Mouse (Mus musculus): ENCODE measurements at regions not wholly inside any gene's neighbourhood (a gene's known extent, or its start where the extent isn't known, plus 50 kb on each side); places are given as distances from the start of the nearest gene placed in this dataset.

- Histone ChIP-seq H3K27ac (no peak overlapping the region), H3K4me3 (no peak overlapping the region), H3K36me3 (no peaks in the 10 kb centered on the region), H3K9me3 (replicated peaks) (no peaks in the 10 kb centered on the region), H3K9ac (no peak overlapping the region), H3K4me2 (no peak overlapping the region), H3K27me3 (replicated peaks) (no peaks in the 10 kb centered on the region), H3K4me1 (no peaks in the 10 kb centered on the region)
- ATAC-seq, result no peak
- WGBS (ENCODE audit: insufficient replicate concordance), result 70% methylated on average over 2 of the region's 2 CpGs
Observed at GRCm38 (mm10) chr9:50176131-50176530, 168.6 kb downstream of the Rpl10-ps3 start.

- H3K4me2 ChIP-seq, result no peak overlapping the region
- H3K4me3 ChIP-seq, result no peak overlapping the region
- no peaks in the 10 kb centered on the region for H3K4me1 ChIP-seq
- no peak overlapping the region for H3K27ac ChIP-seq
- no peak overlapping the region for H3K9ac ChIP-seq
- no peaks in the 10 kb centered on the region for H3K9me3 ChIP-seq (replicated peaks)
- WGBS (ENCODE audit: insufficient replicate concordance), result 41% methylated on average over 7 of the region's 7 CpGs
- no peaks in the 10 kb centered on the region for H3K27me3 ChIP-seq (replicated peaks)
- H3K36me3 ChIP-seq, result no peaks in the 10 kb centered on the region
- ATAC-seq, result no peak
Observed at GRCm38 (mm10) chr9:50171826-50172464, 172.8 kb downstream of the Rpl10-ps3 start.

GRCm38 (mm10) chr9:50171164-50171563, 173.6 kb downstream of the Rpl10-ps3 start:
- WGBS (ENCODE audit: insufficient replicate concordance), result 39% methylated on average over 2 of the region's 2 CpGs
- no peak for ATAC-seq
- Histone ChIP-seq H3K4me3 (no peak overlapping the region), H3K27ac (no peak overlapping the region), H3K4me2 (no peak overlapping the region), H3K4me1 (no peaks in the 10 kb centered on the region), H3K9ac (no peak overlapping the region), H3K9me3 (replicated peaks) (no peaks in the 10 kb centered on the region), H3K36me3 (no peaks in the 10 kb centered on the region), H3K27me3 (replicated peaks) (no peaks in the 10 kb centered on the region)

GRCm38 (mm10) chr9:50170637-50171036, 174.1 kb downstream of the Rpl10-ps3 start:
- Histone ChIP-seq H3K9ac (no peak overlapping the region), H3K4me2 (no peak overlapping the region), H3K9me3 (replicated peaks) (no peaks in the 10 kb centered on the region), H3K36me3 (no peaks in the 10 kb centered on the region), H3K27me3 (replicated peaks) (no peaks in the 10 kb centered on the region), H3K4me1 (no peaks in the 10 kb centered on the region), H3K4me3 (no peak overlapping the region), H3K27ac (no peak overlapping the region)
- 74% methylated on average over 5 of the region's 5 CpGs for WGBS (ENCODE audit: insufficient replicate concordance)
- ATAC-seq, result no peak

GRCm38 (mm10) chr9:50154618-50155017, 190.2 kb downstream of the Rpl10-ps3 start:
- no peak overlapping the region for H3K27ac ChIP-seq
- no peaks in the 10 kb centered on the region for H3K36me3 ChIP-seq
- H3K9ac ChIP-seq, result no peak overlapping the region
- H3K9me3 ChIP-seq (replicated peaks), result no peaks in the 10 kb centered on the region
- no peak for ATAC-seq
- no peak overlapping the region for H3K4me3 ChIP-seq
- WGBS (ENCODE audit: insufficient replicate concordance), result 63% methylated on average over 3 of the region's 3 CpGs
- no peaks in the 10 kb centered on the region for H3K4me1 ChIP-seq
- H3K4me2 ChIP-seq, result no peak overlapping the region
- no peaks in the 10 kb centered on the region for H3K27me3 ChIP-seq (replicated peaks)

- H3K4me2 ChIP-seq, result no peak overlapping the region
- H3K27me3 ChIP-seq (replicated peaks), result no peaks in the 10 kb centered on the region
- no peaks in the 10 kb centered on the region for H3K9me3 ChIP-seq (replicated peaks)
- H3K9ac ChIP-seq, result no peak overlapping the region
- no peaks in the 10 kb centered on the region for H3K36me3 ChIP-seq
- no peaks in the 10 kb centered on the region for H3K4me1 ChIP-seq
- ATAC-seq, result no peak
- no peak overlapping the region for H3K27ac ChIP-seq
- H3K4me3 ChIP-seq, result no peak overlapping the region
Observed at GRCm38 (mm10) chr9:50150091-50150490, 194.7 kb downstream of the Rpl10-ps3 start.

GRCm38 (mm10) chr9:50142756-50143155, 202.0 kb downstream of the Rpl10-ps3 start:
- no peaks in the 10 kb centered on the region for H3K4me1 ChIP-seq
- H3K36me3 ChIP-seq, result no peaks in the 10 kb centered on the region
- no peak overlapping the region for H3K4me3 ChIP-seq
- no peak overlapping the region for H3K4me2 ChIP-seq
- H3K9me3 ChIP-seq (replicated peaks), result no peaks in the 10 kb centered on the region
- WGBS (ENCODE audit: insufficient replicate concordance), result 63% methylated on average over 1 of the region's 1 CpGs
- no peak overlapping the region for H3K9ac ChIP-seq
- H3K27me3 ChIP-seq (replicated peaks), result no peaks in the 10 kb centered on the region
- no peak overlapping the region for H3K27ac ChIP-seq
- no peak for ATAC-seq

GRCm38 (mm10) chr9:50142091-50142490, 202.7 kb downstream of the Rpl10-ps3 start:
- no peaks in the 10 kb centered on the region for H3K4me1 ChIP-seq
- H3K27me3 ChIP-seq (replicated peaks), result no peaks in the 10 kb centered on the region
- no peak overlapping the region for H3K27ac ChIP-seq
- H3K9me3 ChIP-seq (replicated peaks), result no peaks in the 10 kb centered on the region
- no peaks in the 10 kb centered on the region for H3K36me3 ChIP-seq
- no peak overlapping the region for H3K4me2 ChIP-seq
- 72% methylated on average over 8 of the region's 8 CpGs for WGBS (ENCODE audit: insufficient replicate concordance)
- H3K9ac ChIP-seq, result no peak overlapping the region
- no peak overlapping the region for H3K4me3 ChIP-seq
- no peak for ATAC-seq

- Histone ChIP-seq H3K4me3 (no peak overlapping the region), H3K36me3 (no peaks in the 10 kb centered on the region), H3K9me3 (replicated peaks) (no peaks in the 10 kb centered on the region), H3K27ac (no peak overlapping the region), H3K9ac (no peak overlapping the region), H3K4me1 (no peaks in the 10 kb centered on the region), H3K4me2 (no peak overlapping the region), H3K27me3 (replicated peaks) (no peaks in the 10 kb centered on the region)
- 54% methylated on average over 6 of the region's 6 CpGs for WGBS (ENCODE audit: insufficient replicate concordance)
- ATAC-seq, result no peak
Observed at GRCm38 (mm10) chr9:50141176-50141575, 203.6 kb downstream of the Rpl10-ps3 start.

GRCm38 (mm10) chr9:50138341-50138978, 206.3 kb downstream of the Rpl10-ps3 start:
- Histone ChIP-seq H3K4me2 (no peak overlapping the region), H3K4me1 (no peaks in the 10 kb centered on the region), H3K9ac (no peak overlapping the region), H3K4me3 (no peak overlapping the region), H3K27ac (no peak overlapping the region), H3K9me3 (replicated peaks) (no peaks in the 10 kb centered on the region), H3K36me3 (no peaks in the 10 kb centered on the region), H3K27me3 (replicated peaks) (no peaks in the 10 kb centered on the region)
- no peak for ATAC-seq
- WGBS (ENCODE audit: insufficient replicate concordance), result 85% methylated on average over 9 of the region's 9 CpGs

- no peak overlapping the region for H3K27ac ChIP-seq
- no peaks in the 10 kb centered on the region for H3K36me3 ChIP-seq
- no peaks in the 10 kb centered on the region for H3K9me3 ChIP-seq (replicated peaks)
- no peak overlapping the region for H3K9ac ChIP-seq
- no peaks in the 10 kb centered on the region for H3K27me3 ChIP-seq (replicated peaks)
- H3K4me2 ChIP-seq, result no peak overlapping the region
- H3K4me1 ChIP-seq, result no peaks in the 10 kb centered on the region
- WGBS (ENCODE audit: insufficient replicate concordance), result 53% methylated on average over 1 of the region's 1 CpGs
- H3K4me3 ChIP-seq, result no peak overlapping the region
- ATAC-seq, result no peak
Observed at GRCm38 (mm10) chr9:50136636-50136985, 208.2 kb downstream of the Rpl10-ps3 start.

GRCm38 (mm10) chr9:50135939-50136635, 208.7 kb downstream of the Rpl10-ps3 start:
- no peak overlapping the region for H3K9ac ChIP-seq
- ATAC-seq, result no peak
- H3K4me1 ChIP-seq, result no peaks in the 10 kb centered on the region
- no peak overlapping the region for H3K27ac ChIP-seq
- H3K9me3 ChIP-seq (replicated peaks), result no peaks in the 10 kb centered on the region
- no peaks in the 10 kb centered on the region for H3K27me3 ChIP-seq (replicated peaks)
- no peaks in the 10 kb centered on the region for H3K36me3 ChIP-seq
- 72% methylated on average over 10 of the region's 10 CpGs for WGBS (ENCODE audit: insufficient replicate concordance)
- no peak overlapping the region for H3K4me2 ChIP-seq
- no peak overlapping the region for H3K4me3 ChIP-seq

Measured in liver, embryonic 12.5 days (tissue).